Mouse (Mus musculus) stomach, postnatal 0 days (tissue): ENCODE data around the gene 2610528A11Rik.

Source experiments
- CTCF ChIP-seq: IDR thresholded peaks from 2 replicates; pipeline ENCODE4 v1.5.1; 2016; ENCODE audit warnings: antibody characterized with exemption, low read depth, mild to moderate bottlenecking, moderate library complexity
- EP300 ChIP-seq: optimal IDR thresholded peaks from 2 replicates; pipeline ENCODE3; 2016; ENCODE audit warnings: antibody characterized with exemption

GRCm38 (mm10) chr14:37064849-37065248, 49.0 kb downstream of the 2610528A11Rik start:
- no peak for TF ChIP-seq CTCF
- TF ChIP-seq EP300: no peak
